Mouse (Mus musculus) frontal cortex, postnatal 36 days (tissue): ENCODE results near the gene Iscu.
A peak's percentile ranks its signal among the peaks of the same experiment; 100 is the strongest.

Experiments
- DNase-seq, 2 experiments: peaks; one replicate each; pipeline ENCODE4 v3.0.0; 2022; ENCODE audit warnings: low spot score in 2 of 2

Iscu gene

DNA sequence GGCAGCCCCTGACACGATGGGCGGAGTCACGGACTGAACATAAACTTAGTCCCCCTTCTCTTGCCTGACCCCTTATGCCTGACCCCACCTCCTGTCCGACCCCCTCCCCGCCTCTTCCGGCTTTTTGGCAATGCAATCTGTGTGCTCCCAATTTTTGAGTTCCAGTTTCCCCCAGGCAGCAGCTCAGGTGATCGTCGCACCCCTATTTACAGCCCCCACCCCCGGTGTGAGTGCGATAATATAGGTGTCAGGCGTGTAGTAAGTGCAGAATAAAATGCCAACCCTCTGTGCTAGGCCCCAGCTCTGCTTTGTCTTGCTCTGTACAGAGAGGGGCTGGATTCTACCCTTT lies 42.5 kb downstream of the Iscu start:
- no peak for DNase-seq

- DNase-seq = peak; percentile 33 to 66
Measured at GRCm38 (mm10) chr5:113815638-113816152, 43.1 kb downstream of the Iscu start.

- DNase-seq = no peak
Measured at GRCm38 (mm10) chr5:113818572-113818971, 46.0 kb downstream of the Iscu start.

DNA sequence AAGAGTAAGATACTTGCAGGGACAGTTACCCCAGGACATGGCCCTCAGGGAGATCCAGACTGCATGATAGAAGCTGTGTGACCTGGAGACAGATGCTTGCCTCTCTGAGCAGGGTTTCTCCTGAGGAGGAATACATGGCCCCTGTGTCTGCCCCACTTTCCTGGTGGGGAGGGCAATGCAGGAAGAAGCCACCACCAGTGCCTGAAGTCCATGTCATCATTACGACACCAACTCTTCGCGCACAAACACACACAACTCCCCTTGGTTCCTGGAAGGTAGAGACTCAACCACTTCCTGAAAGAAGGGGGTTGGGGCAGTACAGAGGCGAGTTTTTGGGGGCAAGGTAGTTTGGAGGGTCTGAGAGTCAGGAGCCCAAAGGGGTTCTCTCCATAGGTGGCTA lies 51.7 kb downstream of the Iscu start:
- DNase-seq = no peak

DNA sequence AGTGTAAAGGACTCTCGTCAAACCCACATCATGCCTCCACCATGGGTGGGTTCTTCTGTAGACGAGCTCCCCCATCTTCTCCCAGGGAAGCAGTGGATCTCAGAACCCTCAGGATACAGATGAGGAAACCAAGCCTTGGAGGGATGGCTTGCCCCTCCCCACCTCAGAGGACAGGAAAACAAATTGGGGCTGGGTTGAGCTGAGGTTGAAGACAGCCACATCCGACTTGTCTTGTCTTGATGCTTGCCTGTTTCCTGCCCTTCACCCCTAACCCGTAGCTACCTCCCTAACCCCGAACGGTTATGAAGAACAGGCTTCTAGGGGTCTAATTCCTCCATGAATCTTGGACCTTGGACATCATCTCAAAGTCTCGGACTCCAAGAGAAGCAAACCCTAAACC lies 53.0 kb downstream of the Iscu start:
- DNase-seq = no peak

DNA sequence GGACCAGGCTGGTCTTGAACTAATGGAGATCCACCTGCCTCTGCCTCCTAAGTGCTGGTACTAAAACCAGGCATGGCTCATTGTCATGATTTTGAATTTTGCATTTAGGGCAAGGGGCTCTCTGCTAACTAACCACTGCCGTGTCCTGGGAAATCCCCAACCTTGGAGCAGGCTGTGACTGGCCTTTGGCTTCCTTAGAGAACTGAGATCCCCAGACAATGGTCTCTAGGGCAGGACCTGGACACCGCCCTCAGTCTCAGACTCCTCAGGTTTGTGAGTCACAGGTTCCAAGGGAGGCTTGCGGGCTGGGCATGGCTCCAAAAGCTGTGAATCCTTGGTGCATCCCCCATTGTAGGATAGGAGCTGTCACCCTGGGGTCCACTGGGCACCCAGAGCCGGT lies 54.1 kb downstream of the Iscu start:
- no peak for DNase-seq
